Mouse (Mus musculus) brain, embryonic 14.5 days (tissue): ENCODE results near the gene Vwa3b.

Source experiments
- CTCF ChIP-seq: fragments of 200-500 bp; IDR thresholded peaks from 2 replicates; pipeline ENCODE4 v1.5.1; 2012; ENCODE audit warnings: inconsistent platforms, mild to moderate bottlenecking, moderate library complexity, borderline replicate concordance; ENCODE audit not compliant: insufficient read depth, insufficient read length; ENCODE audit errors: extremely low read depth
- POLR2A ChIP-seq: fragments of 200-500 bp; IDR thresholded peaks from 2 replicates; pipeline ENCODE4 v1.6.1; 2012; ENCODE audit warnings: mild to moderate bottlenecking, inconsistent platforms, borderline replicate concordance; ENCODE audit not compliant: poor library complexity, insufficient read depth, insufficient read length, severe bottlenecking; ENCODE audit errors: extremely low read depth

- TF ChIP-seq POLR2A (no peak), CTCF (no peak)
Measured at GRCm38 (mm10) chr1:37117964-37118363, 91.6 kb downstream of the Vwa3b start.
